Mouse (Mus musculus) liver, embryonic 14.5 days (tissue): ENCODE measurements around the gene Chpf2. TPM values are rescaled to one million over a fixed set of nuclear protein-coding genes. Genes with fewer than 3 reads are reported as not detected.

Experiments
- ATAC-seq: fragments of 200-750 bp; cut with Nextera tagmentation; 2 replicates; pipeline ENCODE4 v1.8.0; 2017; ENCODE audit warnings: moderate number of reproducible peaks, mild to moderate bottlenecking, moderate library complexity; ENCODE audit not compliant: insufficient read depth
- DNase-seq, 3 experiments: peaks; one replicate each; pipeline ENCODE4 v3.0.0-alpha.2; 2012 to 2013; ENCODE audit warnings: low read depth in 3 of 3, low spot score in 3 of 3
- H3K27ac ChIP-seq: fragments of 300-500 bp; sonication (generic); 2 replicates; pipeline ENCODE4 v1.5.1; 2014; ENCODE audit warnings: moderate library complexity, mild to moderate bottlenecking, control low read depth, inconsistent platforms
- H3K27me3 ChIP-seq: fragments of 300-500 bp; sonication (generic); 2 replicates; pipeline ENCODE4 v1.6.1; 2014; ENCODE audit warnings: mild to moderate bottlenecking, low read length, moderate library complexity; ENCODE audit not compliant: control insufficient read depth, insufficient read depth
- H3K36me3 ChIP-seq: fragments of 300-500 bp; sonication (generic); replicated peaks from 2 replicates; pipeline ENCODE4 v1.6.1; 2014; ENCODE audit warnings: low read depth; ENCODE audit not compliant: control insufficient read depth, insufficient read depth
- H3K4me1 ChIP-seq, 2 experiments: fragments of 200-500 bp in 1 of 2; fragments of 300-500 bp in 1 of 2; sonication (generic) in 1 of 2; replicated peaks; 2 replicates each; pipeline ENCODE4 v1.6.1; 2012 to 2014; ENCODE audit warnings: antibody characterized with exemption in 1 of 2, inconsistent platforms in 1 of 2, low read length in 1 of 2; ENCODE audit not compliant: control insufficient read depth in 2 of 2, insufficient read depth in 2 of 2
- H3K4me2 ChIP-seq: fragments of 300-500 bp; sonication (generic); 2 replicates; pipeline ENCODE4 v1.6.1; 2014; ENCODE audit warnings: low read depth, mild to moderate bottlenecking, control low read depth, moderate library complexity
- H3K4me3 ChIP-seq, 2 experiments: fragments of 200-500 bp in 1 of 2; fragments of 300-500 bp in 1 of 2; sonication (generic) in 1 of 2; 2 replicates each; pipeline ENCODE4 v1.5.1; 2012 to 2014; ENCODE audit warnings: low read depth in 2 of 2, low read length in 2 of 2, mild to moderate bottlenecking in 2 of 2, control low read depth in 1 of 2, inconsistent platforms in 1 of 2, moderate library complexity in 1 of 2; ENCODE audit not compliant: insufficient read depth in 1 of 2
- H3K9ac ChIP-seq: fragments of 300-500 bp; sonication (generic); replicated peaks from 2 replicates; pipeline ENCODE4 v1.6.1; 2014; ENCODE audit warnings: mild to moderate bottlenecking, control low read depth, moderate library complexity
- H3K9me3 ChIP-seq: fragments of 300-500 bp; sonication (generic); 2 replicates; pipeline ENCODE4 v1.6.1; 2016; ENCODE audit warnings: low read length, mixed read lengths; ENCODE audit not compliant: control insufficient read depth
- CTCF ChIP-seq: IDR thresholded peaks from 2 replicates; pipeline ENCODE4 v1.5.1; 2016; ENCODE audit warnings: antibody characterized with exemption, low read depth, control low read depth
- EP300 ChIP-seq: IDR thresholded peaks from 2 replicates; pipeline ENCODE4 v1.6.1; 2016; ENCODE audit warnings: antibody characterized with exemption, low read depth
- WGBS: fragments of 180-500 bp; shearing (Covaris S2); extraction: QIAGEN DNeasy Blood & Tissue Kit; methylation state at CpG from one replicate; pipeline ENCODE4 v1.1.7; 2014; ENCODE audit not compliant: insufficient replicate concordance; 5-methylcytosine and 5-hydroxymethylcytosine counted together
- polyA plus RNA-seq, 2 experiments: library from polyadenylated mRNA; depleted of rRNA in 1 of 2; stranded (reverse) in 1 of 2; unstranded in 1 of 2; fragments of >200 nt; fragmentation: Nextera tagmentation in 1 of 2; extraction: Ambion mirVana in 1 of 2; gene quantifications; 2 replicates each; pipeline versions ENCODE4 v1.2.1 to v1.2.3; 2012 to 2014

Chpf2 gene
- polyA plus RNA-seq, 2 experiments = 5.6 to 5.9 TPM

DNA sequence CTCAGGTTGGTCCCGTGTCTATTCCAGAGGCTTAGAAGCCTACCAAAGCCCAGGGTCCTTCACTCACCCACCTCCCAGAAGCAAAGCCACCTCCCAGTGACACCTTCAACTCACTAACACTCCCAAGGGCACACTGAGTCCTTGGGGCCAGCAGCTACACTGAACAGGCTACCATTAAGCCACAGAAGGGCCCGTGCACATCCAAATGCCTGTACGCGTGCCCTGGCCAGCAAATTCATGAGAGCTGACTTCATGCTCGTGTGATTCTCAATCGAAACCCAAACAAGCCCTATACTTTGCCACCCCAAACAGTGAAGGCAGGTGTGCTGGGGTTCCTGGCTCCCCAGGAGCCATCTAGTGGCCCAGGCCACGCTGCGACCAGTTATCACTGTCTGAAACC is 34.1 kb downstream of the Chpf2 start:
- Histone ChIP-seq H3K4me1 (no peaks in the 10 kb centered on the region), H3K9ac (no peak overlapping the region), H3K4me3 (no peak overlapping the region), H3K4me2 (no peak overlapping the region), H3K27ac (no peak overlapping the region), H3K36me3 (no peaks in the 10 kb centered on the region), H3K9me3 (no peaks in the 10 kb centered on the region), H3K27me3 (peaks cover 9% of the 10 kb centered on the region)
- DNase-seq (no peak), ATAC-seq (no peak)
- 61% methylated on average over 8 of the region's 8 CpGs for WGBS
- no peak for TF ChIP-seq EP300
- no peak for TF ChIP-seq CTCF

DNA sequence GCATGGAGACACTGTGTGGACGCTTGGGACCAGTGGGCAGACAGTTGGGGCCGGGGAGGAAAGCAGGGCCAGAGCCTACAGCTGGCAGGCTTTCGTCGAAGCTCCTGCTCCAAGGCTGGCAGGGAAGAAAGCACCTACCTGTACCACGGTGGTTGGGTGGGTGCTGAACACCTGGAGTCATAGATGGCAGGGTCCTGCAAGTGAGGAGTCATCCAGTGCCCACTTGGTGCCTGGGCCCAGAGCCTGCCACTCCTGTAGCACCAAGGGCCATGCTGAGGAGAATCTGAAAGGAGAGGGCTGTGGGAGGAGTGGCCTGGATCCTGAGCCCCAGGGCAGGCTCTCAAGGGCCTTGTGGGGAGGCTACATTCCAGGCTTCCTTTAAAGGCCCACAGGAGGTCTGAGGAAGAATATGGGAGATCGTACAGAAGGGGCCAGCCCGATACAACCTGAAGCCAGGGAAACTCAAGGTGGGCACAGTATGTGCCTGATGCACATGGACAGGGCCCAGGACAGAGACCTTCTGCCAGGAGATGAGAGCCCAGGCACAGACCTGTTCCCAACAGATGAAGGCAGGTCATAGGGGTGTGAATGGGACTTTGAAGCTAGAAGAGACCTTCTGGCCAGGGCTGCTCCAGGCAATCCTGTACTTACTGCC is 36.0 kb downstream of the Chpf2 start:
- H3K36me3 ChIP-seq = no peaks in the 10 kb centered on the region
- no peaks in the 10 kb centered on the region for H3K4me1 ChIP-seq
- 48% methylated on average over 7 of the region's 7 CpGs for whole genome bisulfite sequencing
- no peak overlapping the region for H3K9ac ChIP-seq
- no peaks in the 10 kb centered on the region for H3K9me3 ChIP-seq
- no peak overlapping the region for H3K27ac ChIP-seq
- no peak overlapping the region for H3K4me3 ChIP-seq
- TF ChIP-seq EP300 = no peak
- TF ChIP-seq CTCF = no peak
- ATAC-seq = no peak
- DNase-seq = no peak
- no peak overlapping the region for H3K4me2 ChIP-seq
- peaks cover 9% of the 10 kb centered on the region for H3K27me3 ChIP-seq

DNA sequence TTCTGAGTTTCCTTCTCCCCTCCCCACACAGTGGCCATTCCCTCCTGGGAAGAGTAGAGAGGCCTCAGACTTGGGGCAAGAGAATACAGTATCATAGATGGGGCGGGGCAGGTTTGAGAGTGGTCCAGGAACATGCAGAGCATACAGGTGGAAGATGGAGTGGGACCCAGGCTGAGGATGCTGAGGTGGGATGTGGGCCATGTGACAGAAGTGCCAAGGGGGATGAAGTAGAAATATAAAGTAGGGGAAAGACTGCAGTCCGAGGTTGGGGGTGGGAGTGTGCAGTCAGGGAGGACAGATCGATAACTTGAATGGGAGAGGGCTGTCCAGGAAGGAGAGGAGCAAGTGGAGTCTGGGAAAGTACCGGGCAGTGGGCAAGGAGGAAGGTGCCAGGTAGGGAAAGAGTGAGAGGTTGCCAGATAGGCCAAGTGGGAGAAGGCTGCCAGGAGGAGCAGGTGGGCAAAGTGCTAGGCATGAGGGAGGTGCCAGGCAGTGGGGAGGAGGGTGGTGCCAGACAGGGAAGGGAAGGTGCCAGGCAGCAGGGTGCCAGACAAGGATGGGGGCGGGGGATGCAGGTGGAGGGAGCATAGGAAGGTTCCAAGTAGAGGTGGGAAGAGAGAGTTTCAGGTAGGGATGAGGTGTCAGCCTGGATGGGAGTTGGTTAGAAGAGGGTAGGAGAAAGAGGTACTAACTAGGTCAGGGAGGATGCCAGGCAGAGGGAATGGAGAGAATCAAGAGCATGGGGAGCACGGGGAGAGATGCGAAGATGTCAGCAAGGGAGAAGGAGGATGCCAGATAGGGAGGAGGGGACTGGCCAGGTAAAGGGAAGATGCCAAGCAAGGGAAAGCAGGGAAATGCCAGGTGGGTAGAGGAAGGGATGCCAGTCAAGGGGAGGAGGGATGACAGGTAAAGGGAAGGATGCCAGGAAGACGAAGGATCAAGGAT is 36.8 kb downstream of the Chpf2 start:
- Histone ChIP-seq H3K27ac (no peak overlapping the region), H3K4me3 (no peak overlapping the region), H3K36me3 (no peaks in the 10 kb centered on the region), H3K9ac (no peak overlapping the region), H3K4me1 (no peaks in the 10 kb centered on the region), H3K27me3 (peaks cover 9% of the 10 kb centered on the region), H3K9me3 (no peaks in the 10 kb centered on the region), H3K4me2 (no peak overlapping the region)
- no peak for ATAC-seq
- DNase-seq = no peak
- WGBS = 35% methylated on average over 8 of the region's 8 CpGs
- TF ChIP-seq EP300 = no peak
- TF ChIP-seq CTCF = no peak

DNA sequence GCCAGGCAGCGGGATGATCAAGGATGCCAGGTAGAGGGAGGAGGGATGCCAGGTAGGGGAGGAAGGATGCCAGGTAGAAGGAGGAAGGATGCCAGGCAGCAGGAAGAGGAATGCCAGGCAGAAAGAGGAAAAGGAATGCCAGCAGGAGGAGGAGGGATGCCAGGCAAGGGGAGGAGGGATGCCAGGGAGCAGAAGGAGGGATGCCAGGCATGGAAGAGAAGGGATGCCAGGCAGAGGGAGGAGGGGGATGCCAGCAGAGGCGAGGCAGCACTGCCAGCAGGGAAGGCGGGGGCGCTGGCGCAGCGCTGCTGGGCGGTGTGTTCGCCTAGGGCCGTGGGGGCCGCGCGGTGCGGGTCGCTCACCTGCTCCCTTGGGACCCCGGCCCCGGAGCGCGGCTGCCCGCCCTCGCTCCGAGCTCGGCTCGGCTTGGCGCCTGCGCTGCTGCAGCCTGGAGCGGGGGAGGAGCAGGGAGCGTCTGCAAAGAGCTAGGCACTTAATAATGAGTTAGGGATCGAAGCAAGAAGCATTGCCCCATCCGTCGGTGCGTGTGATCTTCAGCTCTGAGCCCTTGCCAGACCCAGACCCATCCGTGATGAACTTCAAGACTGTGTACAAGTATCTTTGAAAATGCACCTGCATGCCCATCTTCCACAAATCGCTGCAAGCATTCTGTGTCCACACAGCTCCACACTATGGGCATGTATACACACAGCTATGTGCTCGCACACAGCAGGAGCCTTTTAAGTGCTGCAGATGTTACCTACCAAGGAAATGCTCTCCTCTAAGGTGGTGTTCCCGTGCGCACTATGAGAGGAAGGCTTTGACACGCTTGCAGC is 37.7 kb downstream of the Chpf2 start, which contains the start of gene Smarcd3:
TSS of gene Smarcd3 (minus strand) at position 426 of the 836 bp plus-strand sequence.
- no peaks in the 10 kb centered on the region for H3K36me3 ChIP-seq
- TF ChIP-seq CTCF (no peak), EP300 (no peak)
- peaks cover 9% of the 10 kb centered on the region for H3K27me3 ChIP-seq
- no peak within 1 kb of the TSS for H3K9ac ChIP-seq
- peak within 1 kb of the TSS; percentile 11; the same call in 1 of the 2 replicates for H3K4me2 ChIP-seq
- no peak for ATAC-seq
- 7% methylated on average over 37 of the region's 37 CpGs for WGBS
- DNase-seq = no peak
- H3K4me1 ChIP-seq = no peaks in the 10 kb centered on the region
- H3K27ac ChIP-seq = no peak within 1 kb of the TSS
- peak within 1 kb of the TSS in 1 of 2 experiments; percentile 1; a peak in 1 of 4 replicates for H3K4me3 ChIP-seq
- no peaks in the 10 kb centered on the region for H3K9me3 ChIP-seq
